Mouse (Mus musculus) heart, adult 2 months (tissue): Measurements from ENCODE around the gene Socs7. TPM values are rescaled to one million over a fixed set of nuclear protein-coding genes. Genes with fewer than 3 reads are reported as not detected.
"Not testable (repeated sequence)": the region's sequence is repeated elsewhere in the genome, so short reads cannot be mapped to it uniquely, and the experiment has no call there.

Experiments used
- DNase-seq, 2 experiments: peaks; one replicate each; pipeline ENCODE4 v3.0.0; 2021
- H3K27ac ChIP-seq: fragments of 200-600 bp; 2 replicates; pipeline ENCODE4 v1.8.1; 2022
- H3K27me3 ChIP-seq: fragments of 200-500 bp; 2 replicates; pipeline ENCODE4 v1.6.1; 2012; ENCODE audit warnings: mild to moderate bottlenecking, low read length, inconsistent platforms, mixed read lengths; ENCODE audit not compliant: control insufficient read depth, insufficient read depth
- H3K36me3 ChIP-seq: fragments of 200-500 bp; 2 replicates; pipeline ENCODE4 v1.6.1; 2012; ENCODE audit warnings: low read length, inconsistent platforms; ENCODE audit not compliant: control insufficient read depth, insufficient read depth
- H3K4me1 ChIP-seq: fragments of 200-500 bp; 2 replicates; pipeline ENCODE4 v1.6.1; 2011; ENCODE audit warnings: low read length; ENCODE audit not compliant: control insufficient read depth, insufficient read depth
- H3K4me3 ChIP-seq: fragments of 200-600 bp; 2 replicates; pipeline ENCODE4 v1.8.1; 2022
- H3K79me2 ChIP-seq: fragments of 200-500 bp; replicated peaks from 2 replicates; pipeline ENCODE4 v1.6.1; 2012; ENCODE audit warnings: mild to moderate bottlenecking, inconsistent platforms, low read length, moderate library complexity, mixed read lengths; ENCODE audit not compliant: control insufficient read depth, insufficient read depth
- H3K9ac ChIP-seq: fragments of 200-500 bp; 2 replicates; pipeline ENCODE4 v1.6.1; 2012; ENCODE audit warnings: low read depth, mild to moderate bottlenecking, control low read depth, inconsistent platforms, low read length, mixed read lengths
- CTCF ChIP-seq: fragments of 200-600 bp; IDR thresholded peaks from 2 replicates; pipeline ENCODE4 v1.8.1; 2022; ENCODE audit warnings: antibody characterized with exemption, mild to moderate bottlenecking, moderate library complexity
- EP300 ChIP-seq: fragments of 200-500 bp; IDR thresholded peaks from 2 replicates; pipeline ENCODE4 v1.6.1; 2011; ENCODE audit warnings: low read depth, low read length, control low read depth; ENCODE audit not compliant: insufficient read depth
- POLR2A ChIP-seq: fragments of 200-500 bp; IDR thresholded peaks from 2 replicates; pipeline ENCODE4 v1.6.1; 2011; ENCODE audit warnings: mild to moderate bottlenecking, low read depth, low read length, control low read depth; ENCODE audit not compliant: insufficient read depth
- WGBS: fragments of 180-500 bp; shearing (Covaris S2); methylation state at CpG from one replicate; pipeline ENCODE4 v1.1.7; 2018; 5-methylcytosine and 5-hydroxymethylcytosine counted together
- intact Hi-C: fragments of 180-260 bp; cut with DNase I; formaldehyde crosslinking; loops from one replicate; pipeline ENCODE4 v1.15.1; 2025
- polyA plus RNA-seq: library from polyadenylated mRNA; depleted of rRNA; stranded (reverse); fragments of >200 nt; gene quantifications from 2 replicates; pipeline ENCODE4 v1.2.3, GENCODE M21; 2012
- total RNA-seq, 2 experiments: library from RNA; stranded (reverse); gene quantifications; 2 replicates each; pipeline ENCODE4 v1.2.3; 2021

Gene Socs7
- total and polyA plus RNA-seq, 3 experiments = 8.9 to 22.8 (median 21.4) TPM

DNA sequence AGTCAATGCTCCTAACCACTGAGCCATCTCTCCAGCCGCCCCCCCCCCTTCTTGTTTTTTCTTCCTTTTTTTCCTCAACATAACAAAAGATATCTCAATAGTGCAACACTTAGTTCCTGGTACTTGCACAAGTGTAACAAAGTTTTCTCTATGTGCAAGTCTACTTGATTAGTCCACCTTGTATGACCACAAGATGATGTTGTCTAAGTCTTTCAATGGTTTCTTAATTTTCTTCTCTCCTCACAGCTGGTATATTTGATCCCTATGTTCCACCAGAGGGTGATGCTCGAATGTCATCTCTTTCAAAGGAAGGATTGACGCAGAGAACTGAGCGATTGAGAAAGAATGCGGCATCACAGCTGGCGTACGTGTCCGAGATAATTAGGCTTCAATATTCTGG lies 41.2 kb upstream of the Socs7 start:
- H3K4me3 ChIP-seq = no peak overlapping the region
- TF ChIP-seq POLR2A (no peak), CTCF (no peak), EP300 (no peak)
- WGBS = 94% methylated on average over 8 of the region's 8 CpGs

GRCm38 (mm10) chr11:97321894-97322600 lies 40.3 kb upstream of the Socs7 start:
- H3K79me2 ChIP-seq, intact Hi-C loops, H3K36me3 ChIP-seq, H3K27ac ChIP-seq, H3K27me3 ChIP-seq, DNase-seq, H3K4me1 ChIP-seq, H3K9ac ChIP-seq, H3K4me3 ChIP-seq: not testable (repeated sequence)
- WGBS = 80% methylated on average over 8 of the region's 8 CpGs

More for the DNA sequence above, 41.2 kb upstream of the Socs7 start:
- Histone ChIP-seq H3K9ac (no peak overlapping the region), H3K27ac (no peak overlapping the region), H3K36me3 (no peaks in the 10 kb centered on the region; the same call in 1 of the 2 replicates), H3K4me1 (no peaks in the 10 kb centered on the region; the same call in 1 of the 2 replicates), H3K27me3 (no peaks in the 10 kb centered on the region), H3K79me2 (no peaks in the 10 kb centered on the region)
- DNase-seq = no peak
- intact Hi-C loops = no loop called here

DNA sequence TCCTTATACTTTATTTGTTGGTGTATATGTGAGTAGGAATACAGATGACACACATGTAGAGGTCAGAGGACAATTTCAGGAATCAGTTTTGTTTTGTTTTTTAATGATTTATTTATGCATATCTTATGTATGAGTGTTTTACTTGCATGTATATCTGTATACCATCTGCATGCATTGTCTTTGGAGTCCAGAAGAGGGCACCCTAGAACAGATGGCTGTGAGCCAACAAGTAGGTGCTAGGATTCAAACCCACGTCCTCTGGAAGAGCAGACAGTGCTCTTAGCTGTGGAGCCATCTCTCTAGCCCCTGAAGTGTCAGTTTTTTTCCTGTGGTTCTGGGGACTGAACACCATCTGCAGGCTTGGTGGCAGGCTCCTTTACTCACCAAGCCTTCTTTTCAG lies 37.1 kb upstream of the Socs7 start:
- DNase-seq = no peak
- Histone ChIP-seq H3K9ac (no peak overlapping the region), H3K27me3 (no peaks in the 10 kb centered on the region), H3K79me2 (no peaks in the 10 kb centered on the region), H3K27ac (no peak overlapping the region), H3K36me3 (no peaks in the 10 kb centered on the region), H3K4me1 (no peaks in the 10 kb centered on the region), H3K4me3 (no peak overlapping the region)
- TF ChIP-seq POLR2A = no peak
- TF ChIP-seq EP300 = no peak
- TF ChIP-seq CTCF = peak; percentile 58
- WGBS = 53% methylated on average over 1 of the region's 1 CpGs
- intact Hi-C loops = loop anchor here (5.0 kb wide), 1 partner anchor 128 kb away; no protein-coding TSS in a partner anchor

DNA sequence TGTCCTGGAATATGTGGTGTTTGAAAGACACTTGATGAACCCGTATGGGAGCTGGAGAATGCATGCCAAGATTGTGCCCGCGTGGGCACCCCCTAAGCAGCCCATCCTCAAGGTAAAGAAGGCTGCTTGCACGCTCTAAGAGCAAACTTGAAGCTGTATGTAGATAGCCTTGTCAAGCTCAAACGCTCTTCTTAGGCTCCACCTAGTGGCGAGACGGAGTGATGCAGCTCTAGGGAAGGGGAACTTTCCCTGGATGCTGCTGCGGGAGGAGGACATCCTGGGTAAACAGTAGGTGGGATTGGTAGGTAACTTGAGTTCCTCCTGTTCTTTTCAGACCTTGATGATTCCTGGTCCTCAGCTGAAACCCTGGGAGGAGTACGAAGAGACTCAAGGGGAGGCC lies 34.2 kb upstream of the Socs7 start:
- Histone ChIP-seq H3K9ac (no peak overlapping the region), H3K79me2 (no peaks in the 10 kb centered on the region), H3K36me3 (no peaks in the 10 kb centered on the region), H3K27me3 (no peaks in the 10 kb centered on the region), H3K4me3 (no peak overlapping the region), H3K27ac (no peak overlapping the region), H3K4me1 (no peaks in the 10 kb centered on the region)
- DNase-seq = peak; percentile 56 to 76
- intact Hi-C loops = loop anchor here (5.0 kb wide), 1 partner anchor 131 kb away; no protein-coding TSS in a partner anchor
- 18% methylated on average over 9 of the region's 9 CpGs for WGBS
- TF ChIP-seq POLR2A = no peak
- TF ChIP-seq CTCF = peak; percentile 98

- no peaks in the 10 kb centered on the region for H3K27me3 ChIP-seq
- no peaks in the 10 kb centered on the region for H3K36me3 ChIP-seq
- intact Hi-C loops = loop anchor here (10.0 kb wide), 1 partner anchor 256 kb away; no protein-coding TSS in a partner anchor
- DNase-seq = no peak
- no peaks in the 10 kb centered on the region for H3K79me2 ChIP-seq
- H3K4me1 ChIP-seq = no peaks in the 10 kb centered on the region
- whole genome bisulfite sequencing = 97% methylated on average over 1 of the region's 1 CpGs
- no peak overlapping the region for H3K27ac ChIP-seq
- H3K4me3 ChIP-seq = no peak overlapping the region
- H3K9ac ChIP-seq = no peak overlapping the region
- TF ChIP-seq CTCF (no peak), POLR2A (no peak), EP300 (no peak)
Observed at GRCm38 (mm10) chr11:97330315-97330714, 32.0 kb upstream of the Socs7 start.
